Mouse (Mus musculus) limb, embryonic 14.5 days (tissue): ENCODE measurements around the gene Ano3. TPM values are rescaled to one million over a fixed set of nuclear protein-coding genes. Genes with fewer than 3 reads are reported as not detected.

ENCODE experiments used
- ATAC-seq: fragments of 200-750 bp; cut with Nextera tagmentation; 2 replicates; pipeline ENCODE4 v1.8.0; 2017; ENCODE audit warnings: low read depth, moderate number of reproducible peaks, moderate TSS enrichment; ENCODE audit not compliant: low FRiP score
- DNase-seq: peaks from one replicate; pipeline ENCODE4 v3.0.0-alpha.2; 2015; ENCODE audit warnings: low spot score
- H3K27ac ChIP-seq: fragments of 300-500 bp; sonication (generic); replicated peaks from 2 replicates; pipeline ENCODE4 v1.5.1; 2014; ENCODE audit warnings: low read depth, mild to moderate bottlenecking, low read length, moderate library complexity, mixed read lengths
- H3K27me3 ChIP-seq: fragments of 300-500 bp; sonication (generic); 2 replicates; pipeline ENCODE4 v1.6.1; 2014; ENCODE audit warnings: low read length, mixed read lengths; ENCODE audit not compliant: control insufficient read depth, insufficient read depth
- H3K36me3 ChIP-seq: fragments of 300-500 bp; sonication (generic); 2 replicates; pipeline ENCODE4 v1.6.1; 2014; ENCODE audit warnings: mild to moderate bottlenecking, low read length, moderate library complexity, mixed read lengths; ENCODE audit not compliant: control insufficient read depth, insufficient read depth
- H3K4me1 ChIP-seq: fragments of 300-500 bp; sonication (generic); 2 replicates; pipeline ENCODE4 v1.6.1; 2014; ENCODE audit warnings: antibody characterized with exemption, low read length, mixed read lengths; ENCODE audit not compliant: control insufficient read depth, insufficient read depth
- H3K4me2 ChIP-seq: fragments of 300-500 bp; sonication (generic); replicated peaks from 2 replicates; pipeline ENCODE4 v1.6.1; 2014; ENCODE audit warnings: low read depth, mild to moderate bottlenecking, low read length, moderate library complexity; ENCODE audit not compliant: severe bottlenecking
- H3K4me3 ChIP-seq: fragments of 300-500 bp; sonication (generic); replicated peaks from 2 replicates; pipeline ENCODE4 v1.5.1; 2014; ENCODE audit warnings: low read length
- H3K9ac ChIP-seq: fragments of 300-500 bp; sonication (generic); 2 replicates; pipeline ENCODE4 v1.6.1; 2014; ENCODE audit warnings: mild to moderate bottlenecking, low read depth, low read length, moderate library complexity; ENCODE audit not compliant: severe bottlenecking
- H3K9me3 ChIP-seq: fragments of 300-500 bp; sonication (generic); 2 replicates; pipeline ENCODE4 v1.6.1; 2016; ENCODE audit warnings: low read length; ENCODE audit not compliant: control insufficient read depth
- POLR2A ChIP-seq: fragments of 200-500 bp; IDR thresholded peaks from 2 replicates; pipeline ENCODE4 v1.8.0; 2012; ENCODE audit warnings: inconsistent platforms, mild to moderate bottlenecking, moderate library complexity, borderline replicate concordance; ENCODE audit not compliant: insufficient read depth, insufficient read length; ENCODE audit errors: extremely low read depth
- WGBS: fragments of 180-500 bp; shearing (Covaris S2); extraction: QIAGEN DNeasy Blood & Tissue Kit; methylation state at CpG from one replicate; pipeline ENCODE4 v1.1.7; 2014; 5-methylcytosine and 5-hydroxymethylcytosine counted together
- polyA plus RNA-seq, 2 experiments: library from polyadenylated mRNA; depleted of rRNA in 1 of 2; stranded (reverse) in 1 of 2; unstranded in 1 of 2; fragments of >200 nt; fragmentation: Nextera tagmentation in 1 of 2; extraction: Ambion mirVana in 1 of 2; gene quantifications; 2 replicates each; pipeline versions ENCODE4 v1.2.1 to v1.2.3; 2012 to 2014

The Ano3 gene
- polyA plus RNA-seq, 2 experiments = 0.21 to 0.24 TPM

DNA sequence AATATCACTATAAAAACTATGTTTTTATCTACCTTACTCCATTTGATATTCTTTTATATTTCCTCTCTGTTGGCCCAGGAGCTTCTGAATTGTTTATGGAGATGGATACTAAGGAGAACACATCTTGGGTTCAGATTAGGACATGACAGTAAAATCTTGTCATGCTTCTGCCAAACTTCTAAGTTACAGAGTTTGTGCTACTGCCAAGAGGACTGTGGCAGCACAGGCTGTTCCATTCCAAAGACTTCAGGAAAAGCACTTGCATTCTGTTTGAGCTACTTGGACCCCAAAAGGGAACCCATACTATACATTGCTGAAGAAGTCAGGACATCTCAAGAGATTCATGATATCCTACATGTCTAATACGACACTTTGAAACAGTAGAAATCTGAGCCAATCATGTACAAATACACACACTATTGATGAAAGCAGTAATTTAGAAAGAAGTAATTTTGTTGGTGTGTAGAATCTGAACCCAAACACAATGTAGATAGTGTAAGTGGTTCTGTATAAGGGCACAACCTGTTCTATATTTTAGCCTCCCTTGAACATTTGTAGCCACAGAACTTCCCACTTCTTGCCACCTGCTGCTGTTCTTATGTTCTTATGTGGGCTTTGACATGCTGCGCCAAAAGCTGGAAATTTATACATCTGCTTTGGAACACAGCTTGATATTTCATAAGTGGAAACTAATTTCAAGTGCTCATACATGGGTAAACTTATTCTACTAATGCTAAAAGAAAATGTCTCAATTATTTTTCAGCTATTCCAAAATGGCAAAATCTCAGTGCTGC, 54.0 kb downstream of the Ano3 start:
- no peak for TF ChIP-seq POLR2A
- H3K27me3 ChIP-seq = no peaks in the 10 kb centered on the region

DNA sequence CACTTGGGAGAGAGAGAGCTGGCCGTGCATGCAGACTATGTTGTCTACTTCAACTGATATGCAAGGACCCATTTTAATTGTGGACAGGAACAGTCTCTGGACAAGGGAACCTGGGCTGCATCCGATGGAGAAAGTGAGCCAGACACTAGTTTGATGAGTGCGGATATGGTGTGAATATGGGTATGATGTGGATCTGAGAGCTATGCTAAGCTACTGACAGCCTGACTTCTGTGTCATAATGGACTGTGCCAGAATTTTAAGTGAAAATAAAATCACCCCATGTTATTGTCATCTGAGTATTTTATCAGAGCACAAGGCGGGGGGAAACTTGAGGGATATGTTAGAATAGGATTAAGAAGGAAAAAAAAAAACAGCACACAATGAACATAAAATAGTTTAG, 79.1 kb downstream of the Ano3 start:
- Histone ChIP-seq H3K4me2 (no peak overlapping the region), H3K4me3 (no peak overlapping the region), H3K9me3 (no peaks in the 10 kb centered on the region), H3K4me1 (no peaks in the 10 kb centered on the region), H3K27me3 (no peaks in the 10 kb centered on the region), H3K36me3 (no peaks in the 10 kb centered on the region), H3K9ac (no peak overlapping the region), H3K27ac (no peak overlapping the region)
- WGBS = 80% methylated on average over 4 of the region's 4 CpGs
- DNase-seq = no peak
- no peak for TF ChIP-seq POLR2A
- ATAC-seq = no peak

More for the DNA sequence above, 54.0 kb downstream of the Ano3 start:
- H3K36me3 ChIP-seq = no peaks in the 10 kb centered on the region
- ATAC-seq = no peak
- no peaks in the 10 kb centered on the region for H3K4me1 ChIP-seq
- no peak overlapping the region for H3K27ac ChIP-seq
- no peaks in the 10 kb centered on the region for H3K9me3 ChIP-seq
- H3K9ac ChIP-seq = no peak overlapping the region
- H3K4me3 ChIP-seq = no peak overlapping the region
- no peak for DNase-seq
- no peak overlapping the region for H3K4me2 ChIP-seq
- 86% methylated on average over 2 of the region's 2 CpGs for WGBS

DNA sequence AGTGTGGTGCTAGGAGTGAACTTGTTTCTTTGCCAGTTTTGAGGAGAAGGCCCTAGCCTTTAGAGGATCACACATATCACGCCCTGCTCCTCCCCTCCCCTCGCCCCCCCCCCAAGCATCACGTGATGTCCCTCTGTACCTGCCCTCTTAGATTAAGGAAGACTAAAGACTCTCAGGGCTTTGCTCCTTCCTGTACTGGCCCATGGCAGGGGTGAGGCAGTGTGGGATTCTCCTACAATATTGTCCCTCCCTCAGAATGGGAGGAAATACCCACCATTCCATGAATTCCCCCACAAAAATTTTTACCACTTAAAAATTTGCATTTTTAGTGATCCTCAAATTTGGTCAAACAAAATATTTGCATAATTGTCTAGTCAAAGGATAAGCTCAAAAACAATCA, 85.1 kb downstream of the Ano3 start:
- H3K4me2 ChIP-seq = no peak overlapping the region
- H3K4me3 ChIP-seq = no peak overlapping the region
- WGBS = 69% methylated on average over 3 of the region's 3 CpGs
- no peak overlapping the region for H3K27ac ChIP-seq
- H3K9me3 ChIP-seq = no peaks in the 10 kb centered on the region
- no peak for ATAC-seq
- no peak for TF ChIP-seq POLR2A
- no peak for DNase-seq
- no peaks in the 10 kb centered on the region for H3K27me3 ChIP-seq
- H3K9ac ChIP-seq = no peak overlapping the region
- H3K36me3 ChIP-seq = no peaks in the 10 kb centered on the region
- no peaks in the 10 kb centered on the region for H3K4me1 ChIP-seq

DNA sequence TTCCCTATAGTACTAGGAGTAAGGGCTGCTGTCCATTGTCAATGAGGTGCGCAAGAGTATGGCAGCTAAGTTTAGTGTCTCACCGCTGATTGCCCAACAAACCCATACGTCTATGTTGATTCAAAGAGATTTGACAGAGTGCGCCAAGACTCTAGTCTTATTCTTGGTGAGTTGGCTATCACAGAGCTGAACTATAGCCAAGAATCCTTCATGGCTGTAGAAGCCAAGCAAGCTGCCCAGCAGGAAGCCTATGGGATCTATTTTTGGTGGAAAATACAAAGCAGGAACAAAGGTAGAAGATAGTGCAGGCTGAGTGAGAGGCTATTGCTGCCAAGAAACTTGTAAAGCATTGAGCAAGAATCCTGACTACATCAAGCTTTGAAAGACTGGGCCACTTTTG, 87.3 kb downstream of the Ano3 start:
- Histone ChIP-seq H3K9ac (no peak overlapping the region), H3K36me3 (no peaks in the 10 kb centered on the region), H3K4me3 (no peak overlapping the region), H3K27ac (no peak overlapping the region), H3K27me3 (no peaks in the 10 kb centered on the region), H3K9me3 (no peaks in the 10 kb centered on the region), H3K4me1 (no peaks in the 10 kb centered on the region), H3K4me2 (no peak overlapping the region)
- ATAC-seq (no peak), DNase-seq (no peak)
- 93% methylated on average over 4 of the region's 4 CpGs for WGBS
- no peak for TF ChIP-seq POLR2A

DNA sequence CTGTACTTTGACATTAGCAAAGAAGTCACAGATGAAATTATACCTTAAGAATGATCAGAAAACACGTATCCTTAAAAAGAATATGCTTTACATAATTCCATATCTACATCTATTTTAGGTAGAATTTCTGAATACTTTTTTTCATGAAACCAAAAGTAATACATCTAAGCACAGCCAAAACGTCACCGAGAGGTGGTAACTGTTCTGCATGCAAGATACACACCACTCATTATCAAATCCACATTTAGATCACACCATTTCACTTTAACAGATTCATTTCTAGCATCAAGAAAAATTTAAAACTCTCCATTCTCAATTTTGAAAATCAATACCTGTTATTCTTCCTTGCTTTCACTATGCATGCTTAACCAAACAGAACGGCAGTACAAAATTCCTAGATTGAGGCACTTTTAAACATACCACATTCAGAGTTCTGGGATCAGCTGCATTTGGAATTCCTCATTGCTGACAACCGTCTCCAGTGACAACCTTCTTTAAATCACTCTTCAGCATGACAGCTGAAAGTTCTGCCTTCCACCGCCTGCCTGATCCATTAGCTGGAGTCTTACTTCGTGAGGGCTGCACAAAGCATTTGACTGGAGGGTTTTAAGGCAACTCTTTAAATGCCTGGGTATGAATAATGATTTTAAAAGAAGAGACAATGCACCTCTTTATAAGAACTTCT, 111.0 kb downstream of the Ano3 start:
- Histone ChIP-seq H3K4me1 (no peaks in the 10 kb centered on the region), H3K27ac (no peak overlapping the region), H3K36me3 (no peaks in the 10 kb centered on the region), H3K4me3 (no peak overlapping the region), H3K9ac (no peak overlapping the region), H3K9me3 (no peaks in the 10 kb centered on the region), H3K27me3 (no peaks in the 10 kb centered on the region), H3K4me2 (no peak overlapping the region)
- ATAC-seq = no peak
- WGBS = 63% methylated on average over 7 of the region's 7 CpGs
- DNase-seq = no peak
- TF ChIP-seq POLR2A = no peak
